Mouse (Mus musculus): Measurements from ENCODE around the gene Gm17359.

- no peak for TF ChIP-seq TAL1 (IDR thresholded peaks at IDR 0.05; ENCODE audit: low read length)
- no peak for TF ChIP-seq GATA1 (IDR thresholded peaks at IDR 0.05; ENCODE audit: low read length)
These were observed 98.0 kb downstream of the Gm17359 start for GRCm38 (mm10) chr3:79434436-79434835.

All from erythroblast, embryonic 14.5 days (primary cell).